Mouse (Mus musculus) ES-E14 (cell line): ENCODE data around the gene Rnf186.

Source experiments
- CHD2 ChIP-seq: IDR thresholded peaks from 2 replicates; pipeline ENCODE4 v1.6.1; 2014; ENCODE audit warnings: mild to moderate bottlenecking, low read depth, low read length, inconsistent platforms
- ZC3H11A ChIP-seq: IDR thresholded peaks from 2 replicates; pipeline ENCODE4 v1.6.1; 2012; ENCODE audit warnings: low read depth, mild to moderate bottlenecking, inconsistent platforms, low read length, borderline replicate concordance

GRCm38 (mm10) chr4:138997121-138997520 is 30.2 kb downstream of the Rnf186 start:
- no peak for TF ChIP-seq CHD2
- TF ChIP-seq ZC3H11A: 0 out of 2 replicates have a peak, but pooled peaks have one; percentile 13
